Mouse (Mus musculus) bone marrow macrophage, adult 2 months (primary cell): ENCODE data around the gene Xrcc5.

Experiments
- CTCF ChIP-seq: IDR thresholded peaks from 2 replicates; pipeline ENCODE4 v1.5.1; 2012; ENCODE audit warnings: low read depth, mild to moderate bottlenecking, low read length, moderate library complexity
- POLR2A ChIP-seq: IDR thresholded peaks from 2 replicates; pipeline ENCODE4 v1.6.1; 2012; ENCODE audit warnings: mild to moderate bottlenecking, low read depth, low read length, borderline replicate concordance

- TF ChIP-seq CTCF (no peak), POLR2A (no peak)
These were observed 19.3 kb upstream of the Xrcc5 start for GRCm38 (mm10) chr1:72287893-72288292.
